8 mouse cellular contexts compared by ENCODE assay signal in genomic region chr14:54641305-54641969, GRCm38 (mm10). TPM values are rescaled to one million over a fixed set of nuclear protein-coding genes. Genes with fewer than 3 reads are reported as not detected.
DNase-seq lines count a peak whose midpoint lies in the region; ATAC-seq and TF ChIP-seq lines count a peak whose summit lies in the region.

Gene Cdh24, minus strand, starts transcription at chr14:54641364.

- H3K36me3 ChIP-seq in embryonic facial prominence, embryonic 10.5 days (replicated peaks) = peaks cover 77% of the 10 kb centered on the region
- peaks cover 44% of the 10 kb centered on the region for H3K36me3 ChIP-seq in intestine, postnatal 0 days (ENCODE audit: control insufficient read depth, insufficient read depth)
- peaks cover 75% of the 10 kb centered on the region for H3K36me3 ChIP-seq in midbrain, embryonic 10.5 days

- H3K27ac ChIP-seq in embryonic facial prominence, embryonic 10.5 days (replicated peaks) = peak within 1 kb of the TSS; percentile 95
- H3K27ac ChIP-seq in intestine, postnatal 0 days (ENCODE audit: low read depth, low read length) = peak within 1 kb of the TSS; percentile 50; the same call in 1 of the 2 replicates
- peak within 1 kb of the TSS; percentile 96 for H3K27ac ChIP-seq in midbrain, embryonic 10.5 days (replicated peaks)

- WGBS in embryonic facial prominence, embryonic 10.5 days = under 1% methylated on average over 50 of the region's 52 CpGs
- under 1% methylated on average over 52 of the region's 52 CpGs for WGBS in intestine, postnatal 0 days
- WGBS in midbrain, embryonic 10.5 days = under 1% methylated on average over 52 of the region's 52 CpGs

- ATAC-seq in granulocyte monocyte progenitor cell, adult 5-6 weeks (replicated peaks; ENCODE audit: poor library complexity, severe bottlenecking) = peak; percentile 83
- ATAC-seq in intestine, postnatal 0 days = peak; percentile 87

- peaks cover 35% of the 10 kb centered on the region for H3K4me1 ChIP-seq in embryonic facial prominence, embryonic 10.5 days
- no peaks in the 10 kb centered on the region; the same call in 1 of the 2 replicates for H3K4me1 ChIP-seq in intestine, postnatal 0 days (replicated peaks; ENCODE audit: control insufficient read depth, insufficient read depth, low read length)
- peaks cover 39% of the 10 kb centered on the region for H3K4me1 ChIP-seq in midbrain, embryonic 10.5 days

- peak; percentile 92 for TF ChIP-seq CTCF in intestine, postnatal 0 days (IDR thresholded peaks at IDR 0.05; ENCODE audit: low read depth)

- H3K9ac ChIP-seq in intestine, postnatal 0 days (ENCODE audit: low read depth, low read length) = peak within 1 kb of the TSS; percentile 71

- H3K9me3 ChIP-seq in embryonic facial prominence, embryonic 10.5 days = no peaks in the 10 kb centered on the region
- no peaks in the 10 kb centered on the region for H3K9me3 ChIP-seq in intestine, postnatal 0 days (ENCODE audit: control insufficient read depth)
- no peaks in the 10 kb centered on the region for H3K9me3 ChIP-seq in midbrain, embryonic 10.5 days (replicated peaks)

- intact Hi-C loops in left cerebral cortex, postnatal 36 days (cut with DNase I) = loop anchor here (2.0 to 5.0 kb wide), 5 partner anchors 34 to 583 kb away; partner anchors contain the start of gene 4931414P19Rik

- DNase-seq in adrenal gland, postnatal 14 days = peak; percentile 94
- DNase-seq in embryonic facial prominence, embryonic 10.5 days (ENCODE audit: low spot score) = peak; percentile 93
- peak; percentile 87 to 89 for DNase-seq in left cerebral cortex, postnatal 36 days (ENCODE audit: low spot score in 2 of 2)
- peak; percentile 92 for DNase-seq in midbrain, embryonic 10.5 days (ENCODE audit: low spot score)
- DNase-seq in right cerebral cortex, postnatal 36 days (ENCODE audit: low spot score in 2 of 2) = peak; percentile 81 to 86
- peak; percentile 93 for DNase-seq in yolk sac, embryonic 10.5 days (ENCODE audit: low spot score)

- peak within 1 kb of the TSS; percentile 99 for H3K4me2 ChIP-seq in intestine, postnatal 0 days (replicated peaks; ENCODE audit: low read depth)

- no peaks in the 10 kb centered on the region for H3K27me3 ChIP-seq in embryonic facial prominence, embryonic 10.5 days (replicated peaks; ENCODE audit: low read depth, poor library complexity, severe bottlenecking)
- no peaks in the 10 kb centered on the region for H3K27me3 ChIP-seq in intestine, postnatal 0 days (replicated peaks; ENCODE audit: control insufficient read depth, insufficient read depth, low read length)
- H3K27me3 ChIP-seq in midbrain, embryonic 10.5 days (ENCODE audit: low read depth, poor library complexity, severe bottlenecking) = no peaks in the 10 kb centered on the region

- H3K4me3 ChIP-seq in embryonic facial prominence, embryonic 10.5 days = peak within 1 kb of the TSS; percentile 88
- peak within 1 kb of the TSS; percentile 68 for H3K4me3 ChIP-seq in intestine, postnatal 0 days (ENCODE audit: low read depth, low read length)
- H3K4me3 ChIP-seq in midbrain, embryonic 10.5 days = peak within 1 kb of the TSS; percentile 87

RNA-seq across cellular contexts. Expression of gene Cdh24, which starts in this region (rescaled TPM):
- 1.7 and 2.2 TPM in 2 replicates for total RNA-seq in adrenal gland, postnatal 14 days (2021)
- polyA plus RNA-seq in embryonic facial prominence, embryonic 10.5 days (2016; fragmentation: Nextera tagmentation; extraction: Ambion mirVana) = 5.3 and 6.0 TPM in 2 replicates
- 0.54 and 1.4 TPM in 2 replicates for total RNA-seq in granulocyte monocyte progenitor cell, adult 5-6 weeks (2014; fragmentation: Nextera tagmentation)
- total RNA-seq in granulocyte monocyte progenitor cell, adult 5-6 weeks (2017) = 0.39 and 0.41 TPM in 2 replicates
- polyA plus RNA-seq in intestine, postnatal 0 days (2015; fragmentation: Nextera tagmentation; extraction: Ambion mirVana) = 0.47 and 0.63 TPM in 2 replicates
- total RNA-seq in left cerebral cortex, postnatal 36 days (2021) = 1 to 10 TPM; 7.0 to 9.6 TPM
- polyA plus RNA-seq in midbrain, embryonic 10.5 days (2016; fragmentation: Nextera tagmentation; extraction: Ambion mirVana) = 4.1 and 4.6 TPM in 2 replicates

Comparison
In these comparisons a context has a peak if more than half of its experiments do, and no peak if none do; other contexts are left out.
1. Peak in every context shown above with its lines: DNase-seq, ATAC-seq, H3K4me3 ChIP-seq and H3K27ac ChIP-seq.
2. Peak in ATAC-seq, H3K4me3 ChIP-seq, H3K27ac ChIP-seq, H3K9ac ChIP-seq and H3K4me2 ChIP-seq in intestine, postnatal 0 days; RNA of the gene not detected or under 1 TPM.